Mouse (Mus musculus): ENCODE measurements around the gene Pml. TPM values are rescaled to one million over a fixed set of nuclear protein-coding genes. Genes with fewer than 3 reads are reported as not detected.

Pml gene
- polyA plus RNA-seq, 1 experiment from 2014 or later: 8.5 TPM

- Histone ChIP-seq H3K36me3 (replicated peaks; ENCODE audit: insufficient read depth, low read length) (no peaks in the 10 kb centered on the region), H3K27me3 (ENCODE audit: insufficient read depth, low read length) (peaks cover 96% of the 10 kb centered on the region), H3K9me3 (ENCODE audit: low read length) (no peaks in the 10 kb centered on the region), H3K4me2 (ENCODE audit: low read depth, low read length) (no peak overlapping the region), H3K27ac (ENCODE audit: low read depth) (no peak overlapping the region), H3K9ac (replicated peaks) (no peak overlapping the region), H3K4me3 (ENCODE audit: low read depth, low read length) (no peak overlapping the region), H3K4me1 (ENCODE audit: insufficient read depth) (peaks cover 6% of the 10 kb centered on the region)
- DNase-seq (no peak), ATAC-seq (no peak)
- 13% methylated on average over 11 of the region's 11 CpGs for WGBS (ENCODE audit: insufficient replicate concordance)
- TF ChIP-seq CTCF (IDR thresholded peaks at IDR 0.05; ENCODE audit: low read depth) (no peak), EP300 (IDR thresholded peaks at IDR 0.05; ENCODE audit: low read depth) (no peak)
Observed at GRCm38 (mm10) chr9:58200270-58201090, 49.1 kb downstream of the Pml start.

- no peak overlapping the region for H3K27ac ChIP-seq (ENCODE audit: low read depth)
- no peak overlapping the region for H3K4me3 ChIP-seq (ENCODE audit: low read depth, low read length)
- no peaks in the 10 kb centered on the region for H3K9me3 ChIP-seq (ENCODE audit: low read length)
- H3K4me1 ChIP-seq (ENCODE audit: insufficient read depth): peaks cover 6% of the 10 kb centered on the region
- no peak for TF ChIP-seq CTCF (IDR thresholded peaks at IDR 0.05; ENCODE audit: low read depth)
- TF ChIP-seq EP300 (IDR thresholded peaks at IDR 0.05; ENCODE audit: low read depth): no peak
- H3K36me3 ChIP-seq (replicated peaks; ENCODE audit: insufficient read depth, low read length): no peaks in the 10 kb centered on the region
- no peak for ATAC-seq
- peak; percentile 27 for DNase-seq
- no peak overlapping the region for H3K9ac ChIP-seq (replicated peaks)
- WGBS (ENCODE audit: insufficient replicate concordance): 2% methylated on average over 41 of the region's 41 CpGs
- peaks cover 99% of the 10 kb centered on the region for H3K27me3 ChIP-seq (ENCODE audit: insufficient read depth, low read length)
- H3K4me2 ChIP-seq (ENCODE audit: low read depth, low read length): peak overlapping the region; percentile 19; the same call in 1 of the 2 replicates
Observed at GRCm38 (mm10) chr9:58199381-58200269, 50.0 kb downstream of the Pml start.

- WGBS (ENCODE audit: insufficient replicate concordance): 3% methylated on average over 38 of the region's 38 CpGs
- H3K9ac ChIP-seq (replicated peaks): no peak overlapping the region
- no peak for TF ChIP-seq CTCF (IDR thresholded peaks at IDR 0.05; ENCODE audit: low read depth)
- no peak overlapping the region for H3K27ac ChIP-seq (ENCODE audit: low read depth)
- H3K9me3 ChIP-seq (ENCODE audit: low read length): no peaks in the 10 kb centered on the region
- no peaks in the 10 kb centered on the region for H3K36me3 ChIP-seq (replicated peaks; ENCODE audit: insufficient read depth, low read length)
- DNase-seq (peak; percentile 22), ATAC-seq (no peak)
- no peak overlapping the region for H3K4me3 ChIP-seq (ENCODE audit: low read depth, low read length)
- peaks cover 6% of the 10 kb centered on the region for H3K4me1 ChIP-seq (ENCODE audit: insufficient read depth)
- peak overlapping the region; percentile 19 for H3K4me2 ChIP-seq (ENCODE audit: low read depth, low read length)
- H3K27me3 ChIP-seq (ENCODE audit: insufficient read depth, low read length): peaks cover 99% of the 10 kb centered on the region
Observed at GRCm38 (mm10) chr9:58198801-58199371, 50.7 kb downstream of the Pml start.

GRCm38 (mm10) chr9:58197781-58198701 lies 51.5 kb downstream of the Pml start:
- H3K27ac ChIP-seq (ENCODE audit: low read depth): no peak overlapping the region

More at GRCm38 (mm10) chr9:58197781-58198701, 51.5 kb downstream of the Pml start:
- peaks cover 93% of the 10 kb centered on the region for H3K27me3 ChIP-seq (ENCODE audit: insufficient read depth, low read length)
- no peak overlapping the region for H3K9ac ChIP-seq (replicated peaks)
- peak overlapping the region; percentile 19 for H3K4me3 ChIP-seq (ENCODE audit: low read depth, low read length)
- peak; percentile 59 for ATAC-seq
- no peaks in the 10 kb centered on the region for H3K36me3 ChIP-seq (replicated peaks; ENCODE audit: insufficient read depth, low read length)
- peak overlapping the region; percentile 45 for H3K4me2 ChIP-seq (ENCODE audit: low read depth, low read length)
- TF ChIP-seq CTCF (IDR thresholded peaks at IDR 0.05; ENCODE audit: low read depth): peak; percentile 76
- no peak for TF ChIP-seq EP300 (IDR thresholded peaks at IDR 0.05; ENCODE audit: low read depth)
- no peaks in the 10 kb centered on the region for H3K9me3 ChIP-seq (ENCODE audit: low read length)
- 4% methylated on average over 50 of the region's 58 CpGs for WGBS (ENCODE audit: insufficient replicate concordance)
- DNase-seq: peak; percentile 63
- H3K4me1 ChIP-seq (ENCODE audit: insufficient read depth): peaks cover 6% of the 10 kb centered on the region
